ENCODE assay signal across 10 mouse cellular contexts in the genomic region with DNA sequence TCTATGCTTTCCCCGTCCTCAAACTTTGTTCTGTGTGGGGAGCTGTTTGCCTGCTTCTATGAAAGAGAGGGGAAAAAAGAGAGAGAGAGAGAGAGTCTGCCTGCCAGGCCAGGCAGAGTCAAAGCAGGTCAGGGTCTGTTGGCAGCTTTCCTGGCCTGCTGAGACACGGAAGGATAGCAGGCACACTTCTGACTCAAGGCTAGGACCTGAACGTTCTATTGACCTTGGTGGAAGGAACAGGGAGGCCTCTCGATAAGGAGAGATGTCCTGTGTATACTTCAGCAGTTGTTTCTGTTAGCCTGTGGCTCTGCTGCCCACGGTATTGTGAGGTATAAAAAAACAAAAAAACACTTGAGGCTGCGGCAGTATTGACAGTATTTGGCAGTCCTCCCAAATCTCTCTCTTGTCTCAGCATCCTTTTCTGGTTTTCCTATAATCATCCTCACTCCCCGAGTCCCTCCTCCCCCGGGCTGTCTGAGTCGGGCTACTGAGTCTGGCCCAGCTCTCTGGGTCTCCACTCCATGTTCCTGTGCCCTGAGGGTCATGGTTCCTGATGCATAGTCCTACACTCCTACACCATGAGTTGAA. TPM values are rescaled to one million over a fixed set of nuclear protein-coding genes. Genes with fewer than 3 reads are reported as not detected.
DNase-seq lines count a peak whose midpoint lies in the region; ATAC-seq lines count a peak whose summit lies in the region.
"Had no signal": no experiment of that assay in that cellular context is flagged by ENCODE, and none has a peak within 500 bp of the region (broad histone marks: within the 10 kb centered on the region; RNA-seq: fewer than 3 reads in every experiment).

No protein-coding gene starts in this region.

- no peak overlapping the region for H3K9ac ChIP-seq in kidney, embryonic 15.5 days
- H3K9ac ChIP-seq in heart, embryonic 16.5 days (ENCODE audit: low read length) = no peak overlapping the region
- H3K9ac ChIP-seq in liver, embryonic 11.5 days (ENCODE audit: low read depth, low read length) = no peak overlapping the region

- H3K27ac ChIP-seq in kidney, embryonic 15.5 days = no peak overlapping the region
- peak overlapping the region; percentile 84 for H3K27ac ChIP-seq in heart, embryonic 16.5 days (ENCODE audit: low read length)
- no peak overlapping the region for H3K27ac ChIP-seq in liver, embryonic 11.5 days (ENCODE audit: low read depth, low read length)

- H3K27me3 ChIP-seq in kidney, embryonic 15.5 days = no peaks in the 10 kb centered on the region
- no peaks in the 10 kb centered on the region for H3K27me3 ChIP-seq in heart, embryonic 16.5 days (ENCODE audit: control insufficient read depth, insufficient read depth, low read length)
- H3K27me3 ChIP-seq in liver, embryonic 11.5 days (replicated peaks; ENCODE audit: control insufficient read depth, insufficient read depth, low read length) = no peaks in the 10 kb centered on the region

- H3K36me3 ChIP-seq in kidney, embryonic 15.5 days = peaks cover 67% of the 10 kb centered on the region
- H3K36me3 ChIP-seq in heart, embryonic 16.5 days (ENCODE audit: control insufficient read depth, insufficient read depth) = peaks cover 10% of the 10 kb centered on the region
- H3K36me3 ChIP-seq in liver, embryonic 11.5 days (ENCODE audit: control insufficient read depth, insufficient read depth, low read length) = peaks cover 3% of the 10 kb centered on the region; the same call in 1 of the 2 replicates

- no peak for ATAC-seq in kidney, embryonic 15.5 days (replicated peaks; ENCODE audit: low FRiP score)
- peak; percentile 73 for ATAC-seq in heart, embryonic 16.5 days (replicated peaks; ENCODE audit: extremely low read depth, insufficient read depth, low FRiP score)
- ATAC-seq in liver, embryonic 11.5 days (replicated peaks; ENCODE audit: low FRiP score) = no peak

- peak; percentile 32 to 40 for DNase-seq in cerebellum, adult 18-20 months
- no peak for DNase-seq in cerebellum, adult 9-11 months
- DNase-seq in kidney, postnatal 36 days = peak; percentile 25 to 29
- peak; percentile 65 for DNase-seq in Muller cell, postnatal 12 days (ENCODE audit: inconsistent ontology term)
- DNase-seq in liver, embryonic 11.5 days (ENCODE audit: low spot score) = no peak
- no peak for DNase-seq in thymus, postnatal 36 days
- DNase-seq: kidney, postnatal 4 days; lung, postnatal 14 days had no signal

- H3K4me2 ChIP-seq in kidney, embryonic 15.5 days = no peak overlapping the region
- H3K4me2 ChIP-seq in heart, embryonic 16.5 days (ENCODE audit: low read depth, low read length) = no peak overlapping the region
- H3K4me2 ChIP-seq in liver, embryonic 11.5 days = no peak overlapping the region

- WGBS in kidney, embryonic 15.5 days = 50% methylated on average over 9 of the region's 9 CpGs
- 22% methylated on average over 9 of the region's 9 CpGs for WGBS in heart, embryonic 16.5 days
- 71% methylated on average over 9 of the region's 9 CpGs for WGBS in liver, embryonic 11.5 days

- no peak overlapping the region for H3K4me3 ChIP-seq in kidney, embryonic 15.5 days (replicated peaks)
- no peak overlapping the region for H3K4me3 ChIP-seq in heart, embryonic 16.5 days (ENCODE audit: low read length)
- no peak overlapping the region for H3K4me3 ChIP-seq in liver, embryonic 11.5 days (ENCODE audit: low read depth, low read length)

- H3K9me3 ChIP-seq in kidney, embryonic 15.5 days (replicated peaks) = no peaks in the 10 kb centered on the region
- no peaks in the 10 kb centered on the region for H3K9me3 ChIP-seq in heart, embryonic 16.5 days (replicated peaks; ENCODE audit: control insufficient read depth, low read length)
- no peaks in the 10 kb centered on the region for H3K9me3 ChIP-seq in liver, embryonic 11.5 days (ENCODE audit: control insufficient read depth, low read length)

- H3K4me1 ChIP-seq in kidney, embryonic 15.5 days = no peaks in the 10 kb centered on the region
- peaks cover 31% of the 10 kb centered on the region for H3K4me1 ChIP-seq in heart, embryonic 16.5 days (ENCODE audit: control insufficient read depth, insufficient read depth, low read length)
- peaks cover 5% of the 10 kb centered on the region for H3K4me1 ChIP-seq in liver, embryonic 11.5 days (replicated peaks; ENCODE audit: control insufficient read depth, insufficient read depth, low read length)

RNA-seq across cellular contexts. Expression of gene Nt5c3b, which starts 12.9 kb away (rescaled TPM):
- 119 and 121 TPM in 2 replicates for polyA plus RNA-seq in kidney, embryonic 15.5 days (2015; fragmentation: Nextera tagmentation; extraction: Ambion mirVana)
- polyA plus RNA-seq in heart, embryonic 16.5 days (2015; fragmentation: Nextera tagmentation; extraction: Ambion mirVana) = 107 and 110 TPM in 2 replicates
- polyA plus RNA-seq in liver, embryonic 11.5 days (2014; fragmentation: Nextera tagmentation; extraction: Ambion mirVana) = 70.4 and 74.0 TPM in 2 replicates

RNA-seq across cellular contexts. Expression of gene Klhl10, which starts 13.0 kb away (rescaled TPM):
- 0.44 and 0.54 TPM in 2 replicates for polyA plus RNA-seq in kidney, embryonic 15.5 days (2015; fragmentation: Nextera tagmentation; extraction: Ambion mirVana)
- polyA plus RNA-seq in heart, embryonic 16.5 days (2015; fragmentation: Nextera tagmentation; extraction: Ambion mirVana) = 0.29 and 0.47 TPM in 2 replicates
- polyA plus RNA-seq in liver, embryonic 11.5 days (2014; fragmentation: Nextera tagmentation; extraction: Ambion mirVana) = 0.31 and 0.36 TPM in 2 replicates

RNA-seq across cellular contexts. Expression of gene Fkbp10, which starts 13.2 kb away (rescaled TPM):
- 130 and 139 TPM in 2 replicates for polyA plus RNA-seq in kidney, embryonic 15.5 days (2015; fragmentation: Nextera tagmentation; extraction: Ambion mirVana)
- polyA plus RNA-seq in heart, embryonic 16.5 days (2015; fragmentation: Nextera tagmentation; extraction: Ambion mirVana) = 89.4 and 98.0 TPM in 2 replicates
- polyA plus RNA-seq in liver, embryonic 11.5 days (2014; fragmentation: Nextera tagmentation; extraction: Ambion mirVana) = 39.9 and 43.2 TPM in 2 replicates

RNA-seq across cellular contexts. Expression of gene P3h4, which starts 14.1 kb away (rescaled TPM):
- 59.0 and 67.2 TPM in 2 replicates for polyA plus RNA-seq in kidney, embryonic 15.5 days (2015; fragmentation: Nextera tagmentation; extraction: Ambion mirVana)
- 50.8 and 52.6 TPM in 2 replicates for polyA plus RNA-seq in heart, embryonic 16.5 days (2015; fragmentation: Nextera tagmentation; extraction: Ambion mirVana)
- polyA plus RNA-seq in liver, embryonic 11.5 days (2014; fragmentation: Nextera tagmentation; extraction: Ambion mirVana) = 24.5 and 25.8 TPM in 2 replicates

RNA-seq across cellular contexts. Expression of gene Jup, which starts 31.1 kb away (rescaled TPM):
- polyA plus RNA-seq in kidney, embryonic 15.5 days (2015; fragmentation: Nextera tagmentation; extraction: Ambion mirVana) = 107 and 121 TPM in 2 replicates
- polyA plus RNA-seq in heart, embryonic 16.5 days (2015; fragmentation: Nextera tagmentation; extraction: Ambion mirVana) = 140 and 155 TPM in 2 replicates
- polyA plus RNA-seq in liver, embryonic 11.5 days (2014; fragmentation: Nextera tagmentation; extraction: Ambion mirVana) = 38.8 and 41.6 TPM in 2 replicates

Comparison
In these comparisons a context has a peak if more than half of its experiments do, and no peak if none do; other contexts are left out.
1. DNase-seq: peak in cerebellum, adult 18-20 months (2 of 2), kidney, postnatal 36 days (2 of 2) and Muller cell, postnatal 12 days (single experiment); none in cerebellum, adult 9-11 months (single experiment), liver, embryonic 11.5 days (single experiment) and thymus, postnatal 36 days (0 of 2).